Mouse (Mus musculus) bone marrow macrophage, adult 2 months (primary cell): ENCODE measurements at regions not wholly inside any gene's neighbourhood (a gene's known extent, or its start where the extent isn't known, plus 50 kb on each side); places are given as distances from the start of the nearest gene placed in this dataset.

ENCODE experiments used
- CTCF ChIP-seq: IDR thresholded peaks from 2 replicates; pipeline ENCODE4 v1.5.1; 2012; ENCODE audit warnings: low read depth, mild to moderate bottlenecking, low read length, moderate library complexity
- POLR2A ChIP-seq: IDR thresholded peaks from 2 replicates; pipeline ENCODE4 v1.6.1; 2012; ENCODE audit warnings: mild to moderate bottlenecking, low read depth, low read length, borderline replicate concordance

DNA sequence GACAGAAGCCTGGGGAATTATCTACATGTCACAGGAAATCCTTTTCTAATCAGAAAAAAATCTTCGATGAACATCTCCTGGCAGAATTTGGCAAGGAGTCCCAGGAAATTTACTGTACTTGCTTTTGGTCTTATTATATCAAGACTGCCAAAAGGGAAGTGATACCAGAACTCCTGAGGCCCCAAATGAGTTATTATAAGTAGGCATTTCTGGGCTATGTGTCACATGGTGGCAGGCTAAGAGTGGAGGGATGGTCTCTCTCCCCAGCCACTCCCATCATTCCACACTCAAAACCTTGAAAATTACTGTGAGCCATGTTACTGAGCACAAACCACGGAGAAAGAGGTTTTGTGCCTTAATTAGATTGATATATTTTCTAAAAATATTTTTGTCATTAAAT lies 94.0 kb upstream of the Cdk6 start:
- TF ChIP-seq CTCF (no peak), POLR2A (no peak)
